Mouse (Mus musculus) limb, embryonic 14.5 days (tissue): ENCODE results near the gene Prkag2. TPM values are rescaled to one million over a fixed set of nuclear protein-coding genes. Genes with fewer than 3 reads are reported as not detected.

Experiments
- ATAC-seq: fragments of 200-750 bp; cut with Nextera tagmentation; 2 replicates; pipeline ENCODE4 v1.8.0; 2017; ENCODE audit warnings: low read depth, moderate number of reproducible peaks, moderate TSS enrichment; ENCODE audit not compliant: low FRiP score
- DNase-seq: peaks from one replicate; pipeline ENCODE4 v3.0.0-alpha.2; 2015; ENCODE audit warnings: low spot score
- H3K27ac ChIP-seq: fragments of 300-500 bp; sonication (generic); replicated peaks from 2 replicates; pipeline ENCODE4 v1.5.1; 2014; ENCODE audit warnings: low read depth, mild to moderate bottlenecking, low read length, moderate library complexity, mixed read lengths
- H3K27me3 ChIP-seq: fragments of 300-500 bp; sonication (generic); 2 replicates; pipeline ENCODE4 v1.6.1; 2014; ENCODE audit warnings: low read length, mixed read lengths; ENCODE audit not compliant: control insufficient read depth, insufficient read depth
- H3K36me3 ChIP-seq: fragments of 300-500 bp; sonication (generic); 2 replicates; pipeline ENCODE4 v1.6.1; 2014; ENCODE audit warnings: mild to moderate bottlenecking, low read length, moderate library complexity, mixed read lengths; ENCODE audit not compliant: control insufficient read depth, insufficient read depth
- H3K4me1 ChIP-seq: fragments of 300-500 bp; sonication (generic); 2 replicates; pipeline ENCODE4 v1.6.1; 2014; ENCODE audit warnings: antibody characterized with exemption, low read length, mixed read lengths; ENCODE audit not compliant: control insufficient read depth, insufficient read depth
- H3K4me2 ChIP-seq: fragments of 300-500 bp; sonication (generic); replicated peaks from 2 replicates; pipeline ENCODE4 v1.6.1; 2014; ENCODE audit warnings: low read depth, mild to moderate bottlenecking, low read length, moderate library complexity; ENCODE audit not compliant: severe bottlenecking
- H3K4me3 ChIP-seq: fragments of 300-500 bp; sonication (generic); replicated peaks from 2 replicates; pipeline ENCODE4 v1.5.1; 2014; ENCODE audit warnings: low read length
- H3K9ac ChIP-seq: fragments of 300-500 bp; sonication (generic); 2 replicates; pipeline ENCODE4 v1.6.1; 2014; ENCODE audit warnings: mild to moderate bottlenecking, low read depth, low read length, moderate library complexity; ENCODE audit not compliant: severe bottlenecking
- H3K9me3 ChIP-seq: fragments of 300-500 bp; sonication (generic); 2 replicates; pipeline ENCODE4 v1.6.1; 2016; ENCODE audit warnings: low read length; ENCODE audit not compliant: control insufficient read depth
- POLR2A ChIP-seq: fragments of 200-500 bp; IDR thresholded peaks from 2 replicates; pipeline ENCODE4 v1.8.0; 2012; ENCODE audit warnings: inconsistent platforms, mild to moderate bottlenecking, moderate library complexity, borderline replicate concordance; ENCODE audit not compliant: insufficient read depth, insufficient read length; ENCODE audit errors: extremely low read depth
- WGBS: fragments of 180-500 bp; shearing (Covaris S2); extraction: QIAGEN DNeasy Blood & Tissue Kit; methylation state at CpG from one replicate; pipeline ENCODE4 v1.1.7; 2014; 5-methylcytosine and 5-hydroxymethylcytosine counted together
- polyA plus RNA-seq, 2 experiments: library from polyadenylated mRNA; depleted of rRNA in 1 of 2; stranded (reverse) in 1 of 2; unstranded in 1 of 2; fragments of >200 nt; fragmentation: Nextera tagmentation in 1 of 2; extraction: Ambion mirVana in 1 of 2; gene quantifications; 2 replicates each; pipeline versions ENCODE4 v1.2.1 to v1.2.3; 2012 to 2014

Gene Prkag2
- polyA plus RNA-seq, 2 experiments: 21.3 to 32.6 TPM

- TF ChIP-seq POLR2A: no peak
- Histone ChIP-seq H3K4me3 (no peak overlapping the region), H3K4me1 (no peaks in the 10 kb centered on the region), H3K9me3 (no peaks in the 10 kb centered on the region), H3K27ac (no peak overlapping the region), H3K36me3 (no peaks in the 10 kb centered on the region), H3K9ac (no peak overlapping the region), H3K27me3 (no peaks in the 10 kb centered on the region), H3K4me2 (no peak overlapping the region)
- WGBS: 94% methylated on average over 5 of the region's 5 CpGs
- no peak for DNase-seq
- ATAC-seq: no peak
These were observed 139.7 kb downstream of the Prkag2 start for GRCm38 (mm10) chr5:24960791-24961190.

GRCm38 (mm10) chr5:24959758-24960157, 140.7 kb downstream of the Prkag2 start:
- H3K9ac ChIP-seq: no peak overlapping the region
- H3K4me2 ChIP-seq: no peak overlapping the region
- H3K4me1 ChIP-seq: no peaks in the 10 kb centered on the region
- H3K27ac ChIP-seq: no peak overlapping the region
- ATAC-seq (no peak), DNase-seq (no peak)
- H3K36me3 ChIP-seq: no peaks in the 10 kb centered on the region
- WGBS: 68% methylated on average over 3 of the region's 3 CpGs
- H3K4me3 ChIP-seq: no peak overlapping the region
- H3K27me3 ChIP-seq: no peaks in the 10 kb centered on the region
- TF ChIP-seq POLR2A: no peak
- H3K9me3 ChIP-seq: no peaks in the 10 kb centered on the region

- 69% methylated on average over 5 of the region's 5 CpGs for WGBS
- no peak overlapping the region for H3K4me2 ChIP-seq
- H3K9ac ChIP-seq: no peak overlapping the region
- H3K27me3 ChIP-seq: no peaks in the 10 kb centered on the region
- ATAC-seq (no peak), DNase-seq (no peak)
- no peaks in the 10 kb centered on the region for H3K4me1 ChIP-seq
- H3K9me3 ChIP-seq: no peaks in the 10 kb centered on the region
- no peak overlapping the region for H3K27ac ChIP-seq
- no peaks in the 10 kb centered on the region for H3K36me3 ChIP-seq
- no peak for TF ChIP-seq POLR2A
- H3K4me3 ChIP-seq: no peak overlapping the region
These were observed 141.8 kb downstream of the Prkag2 start for GRCm38 (mm10) chr5:24958596-24958995.

- H3K4me1 ChIP-seq: no peaks in the 10 kb centered on the region
- no peaks in the 10 kb centered on the region for H3K36me3 ChIP-seq
- H3K27ac ChIP-seq: no peak overlapping the region
- ATAC-seq (no peak), DNase-seq (no peak)
- H3K4me3 ChIP-seq: no peak overlapping the region
- H3K4me2 ChIP-seq: no peak overlapping the region
- 87% methylated on average over 7 of the region's 7 CpGs for WGBS
- TF ChIP-seq POLR2A: no peak
- no peak overlapping the region for H3K9ac ChIP-seq
- H3K9me3 ChIP-seq: no peaks in the 10 kb centered on the region
- no peaks in the 10 kb centered on the region for H3K27me3 ChIP-seq
These were observed 143.6 kb downstream of the Prkag2 start for GRCm38 (mm10) chr5:24956891-24957290.

GRCm38 (mm10) chr5:24952842-24953741, 147.3 kb downstream of the Prkag2 start:
- ATAC-seq: no peak
- H3K27me3 ChIP-seq: no peaks in the 10 kb centered on the region
- no peaks in the 10 kb centered on the region for H3K9me3 ChIP-seq
- DNase-seq: no peak
- no peak overlapping the region for H3K27ac ChIP-seq
- no peak for TF ChIP-seq POLR2A
- no peaks in the 10 kb centered on the region for H3K4me1 ChIP-seq
- H3K36me3 ChIP-seq: no peaks in the 10 kb centered on the region
- no peak overlapping the region for H3K4me3 ChIP-seq
- no peak overlapping the region for H3K4me2 ChIP-seq
- WGBS: 57% methylated on average over 16 of the region's 16 CpGs
- H3K9ac ChIP-seq: no peak overlapping the region
